ENCODE assay signal across 8 mouse cellular contexts in genomic region chr2:85048168-85048751, GRCm38 (mm10). TPM values are rescaled to one million over a fixed set of nuclear protein-coding genes. Genes with fewer than 3 reads are reported as not detected.
DNase-seq lines count a peak whose midpoint lies in the region; ATAC-seq and TF ChIP-seq lines count a peak whose summit lies in the region.

No protein-coding gene starts in this region.

- no peak for ATAC-seq in erythroblast, adult 5-6 weeks (replicated peaks; ENCODE audit: low FRiP score, poor library complexity, severe bottlenecking)
- peak; percentile 68 for ATAC-seq in embryonic facial prominence, embryonic 11.5 days (replicated peaks; ENCODE audit: insufficient number of reproducible peaks, low FRiP score, low TSS enrichment, low read depth)
- peak; percentile 71 for ATAC-seq in limb, embryonic 14.5 days (ENCODE audit: low FRiP score, low read depth)
- ATAC-seq in midbrain, embryonic 15.5 days (replicated peaks) = peak; percentile 82

- H3K27ac ChIP-seq in embryonic facial prominence, embryonic 11.5 days (replicated peaks; ENCODE audit: low read depth, low read length) = peak overlapping the region; percentile 90
- H3K27ac ChIP-seq in kidney, adult 2 months (ENCODE audit: insufficient read depth, low read depth, low read length) = peak overlapping the region; percentile 34
- peak overlapping the region; percentile 95 for H3K27ac ChIP-seq in limb, embryonic 14.5 days (replicated peaks; ENCODE audit: low read depth, low read length)
- H3K27ac ChIP-seq in midbrain, embryonic 15.5 days = peak overlapping the region; percentile 88
- peak overlapping the region; percentile 21 for H3K27ac ChIP-seq in spleen, adult 2 months (ENCODE audit: insufficient read depth, low read length)

- DNase-seq in embryonic facial prominence, embryonic 11.5 days (ENCODE audit: low spot score) = peak; percentile 65
- peak; percentile 72 for DNase-seq in heart, adult 8-10 months (ENCODE audit: low spot score)
- peak; percentile 60 for DNase-seq in kidney, adult 2 months
- peak; percentile 82 for DNase-seq in limb, embryonic 14.5 days (ENCODE audit: low spot score)
- peak in 1 of 2 experiments; percentile 52 for DNase-seq in spleen, adult 2 months (ENCODE audit: low read depth in 1 of 2, low spot score in 2 of 2)

- H3K4me2 ChIP-seq in embryonic facial prominence, embryonic 11.5 days (ENCODE audit: low read depth, low read length) = peak overlapping the region; percentile 69
- H3K4me2 ChIP-seq in limb, embryonic 14.5 days (replicated peaks; ENCODE audit: low read depth, low read length, severe bottlenecking) = peak overlapping the region; percentile 71
- peak overlapping the region; percentile 71 for H3K4me2 ChIP-seq in midbrain, embryonic 15.5 days

- peaks cover 53% of the 10 kb centered on the region for H3K4me1 ChIP-seq in erythroblast, embryonic 14.5 days (ENCODE audit: control insufficient read depth)
- peaks cover 6% of the 10 kb centered on the region for H3K4me1 ChIP-seq in embryonic facial prominence, embryonic 11.5 days (ENCODE audit: control insufficient read depth, insufficient read depth, low read length)
- peaks cover 5% of the 10 kb centered on the region; the same call in 1 of the 2 replicates for H3K4me1 ChIP-seq in kidney, adult 2 months (ENCODE audit: control insufficient read depth, insufficient read depth, low read length)
- H3K4me1 ChIP-seq in limb, embryonic 14.5 days (ENCODE audit: control insufficient read depth, insufficient read depth, low read length) = peaks cover 18% of the 10 kb centered on the region
- peaks cover 37% of the 10 kb centered on the region for H3K4me1 ChIP-seq in midbrain, embryonic 15.5 days
- H3K4me1 ChIP-seq in spleen, adult 2 months (ENCODE audit: control insufficient read depth, insufficient read depth, insufficient read length) = peaks cover 3% of the 10 kb centered on the region; the same call in 1 of the 2 replicates

- H3K4me3 ChIP-seq in erythroblast, embryonic 14.5 days (replicated peaks) = peak overlapping the region; percentile 69
- peak overlapping the region; percentile 68 for H3K4me3 ChIP-seq in embryonic facial prominence, embryonic 11.5 days (ENCODE audit: low read depth, low read length)
- peak overlapping the region; percentile 76 for H3K4me3 ChIP-seq in kidney, adult 2 months (ENCODE audit: insufficient read depth, low read depth, low read length)
- peak overlapping the region; percentile 71 for H3K4me3 ChIP-seq in limb, embryonic 14.5 days (replicated peaks; ENCODE audit: low read length)
- H3K4me3 ChIP-seq in midbrain, embryonic 15.5 days = peak overlapping the region; percentile 71
- H3K4me3 ChIP-seq in spleen, adult 2 months (ENCODE audit: extremely low read depth, insufficient read depth, insufficient read length) = peak overlapping the region; percentile 68

- peaks cover 47% of the 10 kb centered on the region for H3K36me3 ChIP-seq in erythroblast, embryonic 14.5 days (ENCODE audit: control insufficient read depth)
- peaks cover 18% of the 10 kb centered on the region for H3K36me3 ChIP-seq in embryonic facial prominence, embryonic 11.5 days (replicated peaks; ENCODE audit: control insufficient read depth, insufficient read depth, low read depth, low read length)
- peaks cover 2% of the 10 kb centered on the region; the same call in 1 of the 2 replicates for H3K36me3 ChIP-seq in kidney, adult 2 months (ENCODE audit: control insufficient read depth, insufficient read depth, low read length)
- H3K36me3 ChIP-seq in limb, embryonic 14.5 days (ENCODE audit: control insufficient read depth, insufficient read depth, low read length) = peaks cover 55% of the 10 kb centered on the region
- peaks cover 34% of the 10 kb centered on the region for H3K36me3 ChIP-seq in midbrain, embryonic 15.5 days (replicated peaks)
- H3K36me3 ChIP-seq in spleen, adult 2 months (ENCODE audit: control insufficient read depth, insufficient read depth, low read length) = peaks cover 14% of the 10 kb centered on the region

- H3K9ac ChIP-seq in embryonic facial prominence, embryonic 11.5 days (replicated peaks; ENCODE audit: low read length) = peak overlapping the region; percentile 67
- H3K9ac ChIP-seq in limb, embryonic 14.5 days (ENCODE audit: low read depth, low read length, severe bottlenecking) = peak overlapping the region; percentile 73
- peak overlapping the region; percentile 69 for H3K9ac ChIP-seq in midbrain, embryonic 15.5 days

- peaks cover 40% of the 10 kb centered on the region for H3K27me3 ChIP-seq in erythroblast, embryonic 14.5 days (ENCODE audit: control insufficient read depth)
- no peaks in the 10 kb centered on the region for H3K27me3 ChIP-seq in embryonic facial prominence, embryonic 11.5 days (ENCODE audit: control insufficient read depth, insufficient read depth, low read length)
- no peaks in the 10 kb centered on the region for H3K27me3 ChIP-seq in kidney, adult 2 months (replicated peaks; ENCODE audit: control insufficient read depth, insufficient read depth, low read length)
- no peaks in the 10 kb centered on the region for H3K27me3 ChIP-seq in limb, embryonic 14.5 days (ENCODE audit: control insufficient read depth, insufficient read depth, low read length)
- H3K27me3 ChIP-seq in midbrain, embryonic 15.5 days (replicated peaks) = no peaks in the 10 kb centered on the region
- H3K27me3 ChIP-seq in spleen, adult 2 months (ENCODE audit: control insufficient read depth, insufficient read depth, low read length) = no peaks in the 10 kb centered on the region

- no peak for TF ChIP-seq POLR2A in kidney, adult 2 months (IDR thresholded peaks at IDR 0.05; ENCODE audit: low read depth, low read length)
- no peak for TF ChIP-seq POLR2A in limb, embryonic 14.5 days (IDR thresholded peaks at IDR 0.05; ENCODE audit: borderline replicate concordance, extremely low read depth, insufficient read depth, insufficient read length)
- no peak for TF ChIP-seq POLR2A in spleen, adult 2 months (IDR thresholded peaks at IDR 0.05; ENCODE audit: low read depth, low read length)

- WGBS in embryonic facial prominence, embryonic 11.5 days = under 1% methylated on average over 25 of the region's 44 CpGs
- 1% methylated on average over 40 of the region's 44 CpGs for whole genome bisulfite sequencing in kidney, adult 2 months
- WGBS in limb, embryonic 14.5 days = 0% methylated on average over 17 of the region's 44 CpGs
- 3% methylated on average over 32 of the region's 44 CpGs for WGBS in midbrain, embryonic 15.5 days
- 2% methylated on average over 43 of the region's 44 CpGs for WGBS in spleen, adult 2 months

- TF ChIP-seq CTCF in kidney, adult 2 months (conservative IDR thresholded peaks at IDR 0.05; ENCODE audit: insufficient read depth, insufficient read length, low read depth, low read length) = no peak
- TF ChIP-seq CTCF in spleen, adult 2 months (IDR thresholded peaks at IDR 0.05; ENCODE audit: extremely low read depth, insufficient read depth, insufficient read length, insufficient replicate concordance) = no peak

- no peaks in the 10 kb centered on the region for H3K9me3 ChIP-seq in erythroblast, embryonic 14.5 days (ENCODE audit: control insufficient read depth, low read length)
- no peaks in the 10 kb centered on the region for H3K9me3 ChIP-seq in embryonic facial prominence, embryonic 11.5 days (replicated peaks; ENCODE audit: control insufficient read depth, low read length)
- no peaks in the 10 kb centered on the region for H3K9me3 ChIP-seq in limb, embryonic 14.5 days (ENCODE audit: control insufficient read depth, low read length)
- H3K9me3 ChIP-seq in midbrain, embryonic 15.5 days = no peaks in the 10 kb centered on the region

RNA-seq across cellular contexts. Expression of gene Tnks1bp1, which starts 0.4 kb away (rescaled TPM):
- polyA plus RNA-seq in erythroblast, embryonic 14.5 days (2012) = 0.11 and 0.17 TPM in 2 replicates
- not detected in 2 replicates for total RNA-seq in erythroblast, adult 5-6 weeks (2015; ENCODE audit: low replicate concordance)
- total RNA-seq in erythroblast, adult 5-6 weeks (2017; ENCODE audit: low replicate concordance) = 1.2 and 1.5 TPM in 2 replicates
- 9.3 and 12.2 TPM in 2 replicates for polyA plus RNA-seq in embryonic facial prominence, embryonic 11.5 days (2014; fragmentation: Nextera tagmentation; extraction: Ambion mirVana)
- total RNA-seq in heart, adult 8-10 months (2022) = 10 to 100 TPM; 40.7 to 60.5 (median 54.9) TPM
- polyA plus RNA-seq in kidney, adult 2 months (2012; rRNA removed) = 46.9 and 47.0 TPM in 2 replicates
- polyA plus RNA-seq in limb, embryonic 14.5 days (2012; rRNA removed) = 85.9 and 110 TPM in 2 replicates
- polyA plus RNA-seq in limb, embryonic 14.5 days (2014; fragmentation: Nextera tagmentation; extraction: Ambion mirVana) = 16.8 and 17.0 TPM in 2 replicates
- 24.3 and 25.3 TPM in 2 replicates for polyA plus RNA-seq in midbrain, embryonic 15.5 days (2015; fragmentation: Nextera tagmentation; extraction: Ambion mirVana)
- 20.3 and 25.0 TPM in 2 replicates for polyA plus RNA-seq in spleen, adult 2 months (2012; rRNA removed)

RNA-seq across cellular contexts. Expression of gene P2rx3, which starts 11.0 kb away (rescaled TPM):
- not detected in 2 replicates for polyA plus RNA-seq in erythroblast, embryonic 14.5 days (2012)
- not detected in 2 replicates for total RNA-seq in erythroblast, adult 5-6 weeks (2015; ENCODE audit: low replicate concordance)
- total RNA-seq in erythroblast, adult 5-6 weeks (2017; ENCODE audit: low replicate concordance) = not detected in 2 replicates
- polyA plus RNA-seq in embryonic facial prominence, embryonic 11.5 days (2014; fragmentation: Nextera tagmentation; extraction: Ambion mirVana) = 6.2 and 8.4 TPM in 2 replicates
- total RNA-seq in heart, adult 8-10 months (2022) = under 1 TPM; 0.22 to 0.83 (median 0.62) TPM
- polyA plus RNA-seq in kidney, adult 2 months (2012; rRNA removed) = 0.80 and 0.90 TPM in 2 replicates
- 0.45 and 0.69 TPM in 2 replicates for polyA plus RNA-seq in limb, embryonic 14.5 days (2012; rRNA removed)
- 0.43 and 0.81 TPM in 2 replicates for polyA plus RNA-seq in limb, embryonic 14.5 days (2014; fragmentation: Nextera tagmentation; extraction: Ambion mirVana)
- 2.2 and 2.9 TPM in 2 replicates for polyA plus RNA-seq in midbrain, embryonic 15.5 days (2015; fragmentation: Nextera tagmentation; extraction: Ambion mirVana)
- 0.20 and 0.28 TPM in 2 replicates for polyA plus RNA-seq in spleen, adult 2 months (2012; rRNA removed)

RNA-seq across cellular contexts. Expression of gene Ssrp1, which starts 11.2 kb away (rescaled TPM):
- polyA plus RNA-seq in erythroblast, embryonic 14.5 days (2012) = 10.0 and 10.9 TPM in 2 replicates
- 54.8 and 61.9 TPM in 2 replicates for total RNA-seq in erythroblast, adult 5-6 weeks (2015; ENCODE audit: low replicate concordance)
- 111 and 113 TPM in 2 replicates for total RNA-seq in erythroblast, adult 5-6 weeks (2017; ENCODE audit: low replicate concordance)
- 409 TPM in 2 replicates for polyA plus RNA-seq in embryonic facial prominence, embryonic 11.5 days (2014; fragmentation: Nextera tagmentation; extraction: Ambion mirVana)
- 10 to 100 TPM; 35.3 to 42.5 (median 38.4) TPM for total RNA-seq in heart, adult 8-10 months (2022)
- 70.2 and 78.9 TPM in 2 replicates for polyA plus RNA-seq in kidney, adult 2 months (2012; rRNA removed)
- polyA plus RNA-seq in limb, embryonic 14.5 days (2012; rRNA removed) = 256 and 265 TPM in 2 replicates
- 242 and 263 TPM in 2 replicates for polyA plus RNA-seq in limb, embryonic 14.5 days (2014; fragmentation: Nextera tagmentation; extraction: Ambion mirVana)
- 180 and 191 TPM in 2 replicates for polyA plus RNA-seq in midbrain, embryonic 15.5 days (2015; fragmentation: Nextera tagmentation; extraction: Ambion mirVana)
- polyA plus RNA-seq in spleen, adult 2 months (2012; rRNA removed) = 105 and 129 TPM in 2 replicates

Comparison
In these comparisons a context has a peak if more than half of its experiments do, and no peak if none do; other contexts are left out.
1. H3K27ac ChIP-seq: peak in every context shown above with its lines; median percentile 95 in limb, embryonic 14.5 days; 90 in embryonic facial prominence, embryonic 11.5 days; 88 in midbrain, embryonic 15.5 days; 34 in kidney, adult 2 months; 21 in spleen, adult 2 months.